Mouse (Mus musculus): ENCODE data around the gene Lamc1. TPM values are rescaled to one million over a fixed set of nuclear protein-coding genes. Genes with fewer than 3 reads are reported as not detected.

Gene Lamc1
- polyA plus RNA-seq, 1 experiment = 6.2 TPM

DNA sequence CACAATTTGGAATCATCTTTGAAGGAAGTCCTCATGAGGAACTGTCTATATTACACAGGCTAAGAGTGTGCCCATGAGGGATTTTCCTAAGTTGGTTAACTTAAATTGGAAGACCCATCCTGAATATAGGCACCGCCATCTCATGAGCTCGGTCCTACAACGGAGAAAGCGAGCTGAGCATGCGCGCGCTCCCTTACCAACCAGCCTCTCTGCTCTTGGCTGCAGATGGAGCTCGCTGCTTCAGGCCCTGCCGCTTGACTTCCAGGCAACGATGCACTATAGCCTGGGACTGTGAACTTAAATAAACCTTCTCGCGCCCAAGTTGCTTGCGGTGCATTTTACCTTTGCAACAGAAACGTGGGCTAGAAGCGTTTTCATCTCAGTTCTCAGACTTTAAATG, 61.8 kb downstream of the Lamc1 start:
- Histone ChIP-seq H3K27me3 (ENCODE audit: control insufficient read depth, insufficient read depth, low read length) (no peaks in the 10 kb centered on the region), H3K36me3 (ENCODE audit: control insufficient read depth, insufficient read depth, low read length) (no peaks in the 10 kb centered on the region), H3K4me3 (ENCODE audit: control insufficient read depth, low read depth, low read length) (no peak overlapping the region), H3K4me1 (ENCODE audit: control insufficient read depth, insufficient read depth, low read length) (no peaks in the 10 kb centered on the region), H3K27ac (ENCODE audit: control insufficient read depth, insufficient read depth, low read depth, low read length) (no peak overlapping the region)
- no peak for TF ChIP-seq POLR2A (IDR thresholded peaks at IDR 0.05; ENCODE audit: control insufficient read depth, low read depth, low read length)
- no peak for TF ChIP-seq CTCF (IDR thresholded peaks at IDR 0.05; ENCODE audit: control insufficient read depth, insufficient read depth, insufficient replicate concordance, low read depth, low read length)

DNA sequence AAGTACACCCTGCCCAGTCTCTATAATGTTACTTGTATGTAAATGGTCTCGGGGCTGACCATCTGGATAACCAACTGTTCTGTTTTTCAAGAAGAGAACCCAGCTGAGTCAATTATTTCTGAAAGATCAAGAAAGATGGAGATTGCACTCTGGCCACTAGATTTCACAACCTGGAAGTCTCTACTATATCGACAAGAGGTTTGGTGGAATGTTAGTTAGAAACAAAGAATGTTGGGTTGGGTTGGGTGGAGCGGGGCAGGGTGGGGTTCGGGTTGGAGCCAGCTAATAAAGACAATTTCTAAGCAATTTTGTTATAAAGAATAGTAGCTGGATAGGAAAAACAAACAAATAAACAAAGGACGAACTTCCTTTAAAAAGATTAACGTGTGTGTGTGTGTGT, 62.9 kb downstream of the Lamc1 start:
- Histone ChIP-seq H3K27ac (ENCODE audit: control insufficient read depth, insufficient read depth, low read depth, low read length) (no peak overlapping the region), H3K4me3 (ENCODE audit: control insufficient read depth, low read depth, low read length) (no peak overlapping the region), H3K27me3 (ENCODE audit: control insufficient read depth, insufficient read depth, low read length) (no peaks in the 10 kb centered on the region), H3K4me1 (ENCODE audit: control insufficient read depth, insufficient read depth, low read length) (no peaks in the 10 kb centered on the region), H3K36me3 (ENCODE audit: control insufficient read depth, insufficient read depth, low read length) (no peaks in the 10 kb centered on the region)
- TF ChIP-seq POLR2A (IDR thresholded peaks at IDR 0.05; ENCODE audit: control insufficient read depth, low read depth, low read length) = no peak
- TF ChIP-seq CTCF (IDR thresholded peaks at IDR 0.05; ENCODE audit: control insufficient read depth, insufficient read depth, insufficient replicate concordance, low read depth, low read length) = no peak

DNA sequence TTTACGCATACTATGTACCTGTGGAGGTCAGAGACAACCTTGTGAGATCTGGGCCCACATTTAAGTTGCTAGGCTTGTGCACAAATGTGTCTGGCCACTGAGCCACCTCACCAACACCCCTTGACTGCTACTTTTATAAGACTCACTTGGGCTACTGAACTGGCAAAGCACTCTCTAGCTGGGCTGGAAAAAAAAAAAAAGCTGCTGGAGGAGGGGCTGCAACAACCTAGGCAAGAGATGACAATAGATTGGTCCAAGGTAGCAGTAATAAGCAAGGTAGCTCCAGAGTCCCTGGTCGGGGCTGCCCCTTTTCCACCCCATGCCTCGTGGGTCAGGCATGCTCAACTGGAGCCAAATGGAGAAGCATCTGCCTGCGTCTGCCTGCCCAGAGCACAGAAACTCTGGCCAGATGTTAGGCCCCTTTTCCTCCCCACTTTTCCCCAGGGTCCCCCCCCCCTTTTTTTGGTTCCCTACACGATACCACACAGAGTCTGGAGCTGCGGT, 63.7 kb downstream of the Lamc1 start:
- TF ChIP-seq POLR2A (IDR thresholded peaks at IDR 0.05; ENCODE audit: control insufficient read depth, low read depth, low read length) (no peak), CTCF (IDR thresholded peaks at IDR 0.05; ENCODE audit: control insufficient read depth, insufficient read depth, insufficient replicate concordance, low read depth, low read length) (no peak)
- Histone ChIP-seq H3K4me3 (ENCODE audit: control insufficient read depth, low read depth, low read length) (no peak overlapping the region), H3K27me3 (ENCODE audit: control insufficient read depth, insufficient read depth, low read length) (no peaks in the 10 kb centered on the region), H3K27ac (ENCODE audit: control insufficient read depth, insufficient read depth, low read depth, low read length) (no peak overlapping the region), H3K36me3 (ENCODE audit: control insufficient read depth, insufficient read depth, low read length) (no peaks in the 10 kb centered on the region), H3K4me1 (ENCODE audit: control insufficient read depth, insufficient read depth, low read length) (no peaks in the 10 kb centered on the region)

DNA sequence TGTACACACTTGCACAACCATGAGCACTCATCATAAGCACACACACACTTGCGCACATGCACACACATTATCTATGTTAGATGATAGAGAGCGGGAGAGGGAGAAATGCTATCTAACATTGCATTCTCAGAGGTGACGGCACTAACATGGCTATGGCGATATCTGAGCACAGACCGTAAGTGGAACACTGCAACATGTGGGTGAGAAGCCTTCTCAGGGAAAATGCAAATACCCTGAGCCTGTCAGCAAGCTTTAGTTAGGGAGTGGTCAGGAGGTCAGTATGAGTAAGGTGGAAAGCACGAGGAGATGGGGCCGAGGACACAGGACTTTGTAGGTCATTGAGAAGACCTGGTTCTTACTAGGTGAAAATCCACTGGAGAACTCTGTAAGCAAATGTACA, 64.3 kb downstream of the Lamc1 start:
- Histone ChIP-seq H3K4me3 (ENCODE audit: control insufficient read depth, low read depth, low read length) (no peak overlapping the region), H3K27ac (ENCODE audit: control insufficient read depth, insufficient read depth, low read depth, low read length) (no peak overlapping the region), H3K4me1 (ENCODE audit: control insufficient read depth, insufficient read depth, low read length) (no peaks in the 10 kb centered on the region), H3K36me3 (ENCODE audit: control insufficient read depth, insufficient read depth, low read length) (no peaks in the 10 kb centered on the region), H3K27me3 (ENCODE audit: control insufficient read depth, insufficient read depth, low read length) (no peaks in the 10 kb centered on the region)
- TF ChIP-seq CTCF (IDR thresholded peaks at IDR 0.05; ENCODE audit: control insufficient read depth, insufficient read depth, insufficient replicate concordance, low read depth, low read length) (no peak), POLR2A (IDR thresholded peaks at IDR 0.05; ENCODE audit: control insufficient read depth, low read depth, low read length) (no peak)

DNA sequence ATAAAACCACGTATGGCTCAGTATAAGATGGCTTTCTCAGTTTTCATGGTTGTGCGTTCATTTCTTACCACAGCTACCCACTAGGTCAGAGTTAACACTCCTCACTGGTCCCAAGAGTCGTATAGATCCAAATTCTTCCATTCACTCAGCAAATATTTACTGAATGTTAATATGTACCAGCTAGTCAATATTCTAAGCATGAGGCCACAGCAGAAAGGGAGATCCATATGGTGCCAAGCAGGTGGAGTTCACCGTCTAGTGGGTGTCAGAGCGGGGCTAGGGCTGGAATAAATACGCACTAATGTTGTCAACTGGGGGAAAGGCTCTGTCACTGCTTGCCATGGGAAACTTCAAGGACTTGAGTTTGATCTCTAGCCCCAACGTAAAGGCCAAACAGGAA, 64.9 kb downstream of the Lamc1 start:
- TF ChIP-seq CTCF (IDR thresholded peaks at IDR 0.05; ENCODE audit: control insufficient read depth, insufficient read depth, insufficient replicate concordance, low read depth, low read length) (no peak), POLR2A (IDR thresholded peaks at IDR 0.05; ENCODE audit: control insufficient read depth, low read depth, low read length) (no peak)
- no peaks in the 10 kb centered on the region for H3K4me1 ChIP-seq (ENCODE audit: control insufficient read depth, insufficient read depth, low read length)
- no peak overlapping the region for H3K27ac ChIP-seq (ENCODE audit: control insufficient read depth, insufficient read depth, low read depth, low read length)
- no peaks in the 10 kb centered on the region for H3K36me3 ChIP-seq (ENCODE audit: control insufficient read depth, insufficient read depth, low read length)
- H3K27me3 ChIP-seq (ENCODE audit: control insufficient read depth, insufficient read depth, low read length) = no peaks in the 10 kb centered on the region
- no peak overlapping the region for H3K4me3 ChIP-seq (ENCODE audit: control insufficient read depth, low read depth, low read length)

DNA sequence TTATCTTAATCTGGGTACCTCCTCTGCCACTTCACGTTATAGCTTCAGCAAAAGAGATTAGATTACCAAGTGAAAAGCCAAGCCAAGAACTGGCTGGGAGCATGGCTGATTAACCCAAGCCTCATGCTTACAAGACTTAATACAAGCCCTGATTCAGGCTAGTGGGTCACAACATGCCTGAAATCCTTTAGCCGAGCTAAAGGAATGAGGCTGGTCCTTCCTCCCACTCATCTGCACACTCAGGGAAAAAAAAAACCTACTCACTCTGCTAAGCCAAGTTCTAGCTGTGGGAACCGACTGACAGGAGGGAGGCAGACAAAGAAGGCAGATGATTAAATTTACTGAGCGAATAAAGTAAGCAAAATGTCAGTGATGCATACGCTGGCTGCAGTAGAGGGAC, 65.7 kb downstream of the Lamc1 start:
- Histone ChIP-seq H3K27ac (ENCODE audit: control insufficient read depth, insufficient read depth, low read depth, low read length) (no peak overlapping the region), H3K4me3 (ENCODE audit: control insufficient read depth, low read depth, low read length) (no peak overlapping the region), H3K36me3 (ENCODE audit: control insufficient read depth, insufficient read depth, low read length) (no peaks in the 10 kb centered on the region), H3K4me1 (ENCODE audit: control insufficient read depth, insufficient read depth, low read length) (no peaks in the 10 kb centered on the region), H3K27me3 (ENCODE audit: control insufficient read depth, insufficient read depth, low read length) (no peaks in the 10 kb centered on the region)
- TF ChIP-seq CTCF (IDR thresholded peaks at IDR 0.05; ENCODE audit: control insufficient read depth, insufficient read depth, insufficient replicate concordance, low read depth, low read length) (no peak), POLR2A (IDR thresholded peaks at IDR 0.05; ENCODE audit: control insufficient read depth, low read depth, low read length) (no peak)

DNA sequence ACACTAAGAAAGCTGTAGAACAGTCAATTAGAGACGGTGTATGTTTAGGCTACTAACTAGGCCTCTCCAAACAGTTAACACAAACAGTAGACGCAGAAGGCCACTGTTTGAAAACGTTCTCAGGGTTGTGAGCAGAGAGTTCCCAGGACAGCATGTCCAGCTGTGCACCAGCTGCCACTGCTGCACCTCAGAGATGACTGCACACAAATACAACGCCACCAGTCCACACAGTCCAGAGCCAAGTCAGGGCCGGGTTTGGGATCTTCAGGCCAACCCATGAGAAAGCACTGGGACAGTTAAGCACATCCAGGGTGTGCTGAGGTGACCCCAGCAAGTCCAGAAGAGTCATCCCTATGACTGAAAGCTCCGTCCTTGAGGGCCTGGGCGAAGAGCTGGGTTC, 67.0 kb downstream of the Lamc1 start:
- H3K27ac ChIP-seq (ENCODE audit: control insufficient read depth, insufficient read depth, low read depth, low read length) = peak overlapping the region; percentile 56
- no peak for TF ChIP-seq CTCF (IDR thresholded peaks at IDR 0.05; ENCODE audit: control insufficient read depth, insufficient read depth, insufficient replicate concordance, low read depth, low read length)
- no peak for TF ChIP-seq POLR2A (IDR thresholded peaks at IDR 0.05; ENCODE audit: control insufficient read depth, low read depth, low read length)

DNA sequence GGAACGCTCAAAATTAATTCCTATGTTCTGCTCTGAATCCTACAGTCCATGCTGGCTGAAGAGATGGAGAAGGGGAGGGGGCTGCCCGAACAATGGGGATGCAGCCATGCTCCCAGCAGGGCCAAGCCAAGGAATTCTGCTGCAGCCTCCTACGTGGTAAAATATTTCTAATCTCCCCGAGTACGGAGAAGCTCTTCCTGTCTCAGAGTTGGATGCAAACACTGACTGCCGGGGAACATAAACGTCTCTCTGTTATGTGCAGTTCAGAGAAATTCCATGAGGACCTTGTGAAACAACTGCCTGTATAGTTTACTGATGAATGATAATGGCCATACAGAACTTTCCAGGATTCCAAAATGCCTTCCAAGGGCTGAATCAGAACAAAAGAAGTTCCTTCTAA, 67.5 kb downstream of the Lamc1 start:
- TF ChIP-seq CTCF (IDR thresholded peaks at IDR 0.05; ENCODE audit: control insufficient read depth, insufficient read depth, insufficient replicate concordance, low read depth, low read length) (no peak), POLR2A (IDR thresholded peaks at IDR 0.05; ENCODE audit: control insufficient read depth, low read depth, low read length) (no peak)
- Histone ChIP-seq H3K27me3 (ENCODE audit: control insufficient read depth, insufficient read depth, low read length) (no peaks in the 10 kb centered on the region), H3K27ac (ENCODE audit: control insufficient read depth, insufficient read depth, low read depth, low read length) (no peak overlapping the region), H3K4me3 (ENCODE audit: control insufficient read depth, low read depth, low read length) (no peak overlapping the region), H3K4me1 (ENCODE audit: control insufficient read depth, insufficient read depth, low read length) (no peaks in the 10 kb centered on the region), H3K36me3 (ENCODE audit: control insufficient read depth, insufficient read depth, low read length) (no peaks in the 10 kb centered on the region)

More for the DNA sequence above, 67.0 kb downstream of the Lamc1 start:
- Histone ChIP-seq H3K4me1 (ENCODE audit: control insufficient read depth, insufficient read depth, low read length) (no peaks in the 10 kb centered on the region), H3K27me3 (ENCODE audit: control insufficient read depth, insufficient read depth, low read length) (no peaks in the 10 kb centered on the region), H3K36me3 (ENCODE audit: control insufficient read depth, insufficient read depth, low read length) (no peaks in the 10 kb centered on the region), H3K4me3 (ENCODE audit: control insufficient read depth, low read depth, low read length) (no peak overlapping the region)

Data from testis, adult 2 months (tissue).